Mouse (Mus musculus) forebrain, embryonic 14.5 days (tissue): Measurements from ENCODE around the gene Nr6a1. TPM values are rescaled to one million over a fixed set of nuclear protein-coding genes. Genes with fewer than 3 reads are reported as not detected.

Experiments used
- ATAC-seq: fragments of 200-750 bp; cut with Nextera tagmentation; 2 replicates; pipeline ENCODE4 v1.8.0; 2017; ENCODE audit warnings: mild to moderate bottlenecking, moderate library complexity
- DNase-seq: peaks from one replicate; pipeline ENCODE4 v3.0.0-alpha.2; 2015; ENCODE audit warnings: low spot score
- H3K27ac ChIP-seq: fragments of 300-500 bp; sonication (generic); 2 replicates; pipeline ENCODE4 v1.5.1; 2014; ENCODE audit warnings: low read depth, mild to moderate bottlenecking, control low read depth, low read length, moderate library complexity
- H3K27me3 ChIP-seq: fragments of 300-500 bp; sonication (generic); replicated peaks from 2 replicates; pipeline ENCODE4 v1.6.1; 2014; ENCODE audit warnings: low read length, control low read depth, mixed read lengths; ENCODE audit not compliant: control insufficient read depth, insufficient read depth
- H3K36me3 ChIP-seq: fragments of 300-500 bp; sonication (generic); 2 replicates; pipeline ENCODE4 v1.6.1; 2014; ENCODE audit warnings: low read length, control low read depth; ENCODE audit not compliant: control insufficient read depth, insufficient read depth
- H3K4me1 ChIP-seq: fragments of 300-500 bp; sonication (generic); 2 replicates; pipeline ENCODE4 v1.6.1; 2014; ENCODE audit warnings: antibody characterized with exemption, low read length, control low read depth; ENCODE audit not compliant: control insufficient read depth, insufficient read depth
- H3K4me2 ChIP-seq: fragments of 300-500 bp; sonication (generic); 2 replicates; pipeline ENCODE4 v1.6.1; 2014; ENCODE audit warnings: mild to moderate bottlenecking, control low read depth, low read length
- H3K4me3 ChIP-seq: fragments of 300-500 bp; sonication (generic); 2 replicates; pipeline ENCODE4 v1.5.1; 2014; ENCODE audit warnings: low read depth, low read length, control low read depth
- H3K9ac ChIP-seq: fragments of 300-500 bp; sonication (generic); 2 replicates; pipeline ENCODE4 v1.6.1; 2014; ENCODE audit warnings: mild to moderate bottlenecking, low read length, control low read depth, moderate library complexity
- H3K9me3 ChIP-seq: fragments of 300-500 bp; sonication (generic); replicated peaks from 2 replicates; pipeline ENCODE4 v1.6.1; 2016; ENCODE audit warnings: low read length, control low read depth, mixed read lengths; ENCODE audit not compliant: control insufficient read depth
- WGBS: fragments of 180-500 bp; shearing (Covaris S2); extraction: QIAGEN DNeasy Blood & Tissue Kit; methylation state at CpG from one replicate; pipeline ENCODE4 v1.1.7; 2014; 5-methylcytosine and 5-hydroxymethylcytosine counted together
- microRNA-seq: library from miRNA; unstranded; fragments of <30 nt; microRNA quantifications from one replicate; pipeline ENCODE4, GENCODE M21; 2016
- polyA plus RNA-seq: library from polyadenylated mRNA; unstranded; fragments of >200 nt; fragmentation: Nextera tagmentation; extraction: Ambion mirVana; gene quantifications from 2 replicates; pipeline ENCODE4 v1.2.1, GENCODE M21; 2014

Nr6a1 gene
- polyA plus RNA-seq, 1 experiment from 2014 or later = 0.67 TPM

GRCm38 (mm10) chr2:38683083-38683482 lies 244.4 kb downstream of the Nr6a1 start:
- WGBS = 90% methylated on average over 5 of the region's 5 CpGs
- ATAC-seq = no peak
- H3K36me3 ChIP-seq = no peaks in the 10 kb centered on the region

GRCm38 (mm10) chr2:38682209-38682608 lies 245.3 kb downstream of the Nr6a1 start:
- no peak overlapping the region for H3K27ac ChIP-seq
- H3K9ac ChIP-seq = no peak overlapping the region
- H3K27me3 ChIP-seq = no peaks in the 10 kb centered on the region
- 93% methylated on average over 5 of the region's 5 CpGs for WGBS
- H3K4me1 ChIP-seq = no peaks in the 10 kb centered on the region
- no peaks in the 10 kb centered on the region for H3K9me3 ChIP-seq
- H3K4me3 ChIP-seq = no peak overlapping the region
- DNase-seq (no peak), ATAC-seq (no peak)
- H3K4me2 ChIP-seq = no peak overlapping the region
- no peaks in the 10 kb centered on the region for H3K36me3 ChIP-seq

More at GRCm38 (mm10) chr2:38683083-38683482, 244.4 kb downstream of the Nr6a1 start:
- no peak overlapping the region for H3K4me3 ChIP-seq
- H3K27ac ChIP-seq = no peak overlapping the region
- H3K27me3 ChIP-seq = no peaks in the 10 kb centered on the region
- H3K9ac ChIP-seq = no peak overlapping the region
- no peak for DNase-seq
- H3K9me3 ChIP-seq = no peaks in the 10 kb centered on the region
- peaks cover 2% of the 10 kb centered on the region; the same call in 1 of the 2 replicates for H3K4me1 ChIP-seq
- H3K4me2 ChIP-seq = no peak overlapping the region

- no peaks in the 10 kb centered on the region for H3K27me3 ChIP-seq
- no peak overlapping the region for H3K9ac ChIP-seq
- H3K4me1 ChIP-seq = no peaks in the 10 kb centered on the region
- no peaks in the 10 kb centered on the region for H3K36me3 ChIP-seq
- ATAC-seq = no peak
- no peak overlapping the region for H3K4me3 ChIP-seq
- no peak overlapping the region for H3K4me2 ChIP-seq
- no peak overlapping the region for H3K27ac ChIP-seq
- no peak for DNase-seq
- no peaks in the 10 kb centered on the region for H3K9me3 ChIP-seq
Measured at GRCm38 (mm10) chr2:38678947-38679346, 248.5 kb downstream of the Nr6a1 start.

GRCm38 (mm10) chr2:38675366-38675969 lies 252.0 kb downstream of the Nr6a1 start:
- Histone ChIP-seq H3K4me1 (no peaks in the 10 kb centered on the region), H3K27ac (no peak overlapping the region), H3K4me3 (no peak overlapping the region), H3K9me3 (no peaks in the 10 kb centered on the region), H3K4me2 (no peak overlapping the region), H3K27me3 (no peaks in the 10 kb centered on the region), H3K9ac (no peak overlapping the region), H3K36me3 (no peaks in the 10 kb centered on the region)
- ATAC-seq = no peak
- WGBS = 63% methylated on average over 9 of the region's 9 CpGs
- DNase-seq = no peak

Small RNA genes within 50 kb of the gene (microRNA-seq; reads per million reads assigned to microRNA genes)
- gene Mir181a-2 (170 reads per million, percentile 64 among the genes with 10 or more reads in this experiment), gene Mir181b-2 (3,005 reads per million, percentile 89 among the genes with 10 or more reads in this experiment)

Other genes starting within 250 kb of the Nr6a1 start
- gene Nr5a1, start 213.1 kb downstream of the Nr6a1 start, polyA plus RNA-seq = 1.3 and 1.4 TPM in 2 replicates
- gene Olfml2a, start 4.3 kb upstream of the Nr6a1 start, polyA plus RNA-seq = 1.9 and 2.5 TPM in 2 replicates
- gene Wdr38, start 69.8 kb upstream of the Nr6a1 start, polyA plus RNA-seq = 1.4 and 1.8 TPM in 2 replicates
- 142 and 144 TPM in 2 replicates for gene Arpc5l, start 77.7 kb upstream of the Nr6a1 start, polyA plus RNA-seq
- gene Rpl35, start 77.9 kb upstream of the Nr6a1 start, polyA plus RNA-seq = 779 and 875 TPM in 2 replicates
- 36.4 and 41.0 TPM in 2 replicates for gene Golga1, start 137.9 kb upstream of the Nr6a1 start, polyA plus RNA-seq